Mouse (Mus musculus) cerebellum, adult 11 months (tissue): ENCODE measurements around the gene Gm6525.

ENCODE experiments used
- DNase-seq: peaks from one replicate; pipeline ENCODE4 v3.0.0; 2022

Gm6525 gene

DNA sequence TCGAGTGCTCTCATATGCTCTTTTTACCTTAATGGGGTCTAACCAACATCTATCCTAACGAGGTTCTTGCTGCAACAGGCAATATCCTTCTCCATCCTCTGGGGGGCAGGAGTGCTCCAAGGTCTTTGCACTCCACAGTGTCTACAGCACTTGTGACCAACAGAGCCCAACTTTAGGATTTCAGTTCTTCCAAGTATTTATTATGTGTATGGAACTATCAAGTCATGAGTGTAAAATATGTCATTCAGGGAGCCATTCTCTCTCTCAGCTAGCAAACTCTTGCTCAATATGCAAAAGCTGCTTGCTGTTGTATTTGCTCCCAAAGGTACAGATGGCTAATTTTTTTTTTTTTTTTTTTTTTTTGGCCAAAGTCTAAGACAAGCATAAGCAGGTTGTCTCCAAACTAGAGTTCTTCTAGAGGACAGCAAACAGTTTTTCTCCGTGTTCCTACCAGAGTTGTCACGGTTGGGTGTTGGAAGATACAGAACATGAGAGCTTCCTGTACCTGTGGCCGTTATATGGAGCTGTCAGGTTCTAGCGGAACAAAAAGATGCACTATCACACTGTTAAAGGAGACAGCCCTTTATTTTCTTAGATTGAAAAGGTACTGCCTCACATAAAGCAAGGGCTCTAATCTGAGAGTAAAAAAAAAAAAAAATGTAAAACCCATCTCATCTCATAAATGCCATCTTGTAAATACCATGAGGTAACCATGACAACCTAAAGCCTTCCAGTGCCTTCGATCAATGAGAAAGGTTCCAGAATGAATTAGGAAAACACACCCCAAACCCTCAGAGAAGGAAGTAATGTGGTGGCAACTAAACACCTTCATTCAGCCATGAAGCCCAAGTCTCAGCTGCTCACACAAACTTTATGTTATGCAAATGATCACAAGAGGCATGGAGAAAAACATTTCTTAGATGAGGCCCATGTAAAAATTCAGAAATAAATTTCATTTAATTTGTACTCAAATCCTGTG is 1.7 kb downstream of the Gm6525 start:
- peak; percentile 68 for DNase-seq

DNA sequence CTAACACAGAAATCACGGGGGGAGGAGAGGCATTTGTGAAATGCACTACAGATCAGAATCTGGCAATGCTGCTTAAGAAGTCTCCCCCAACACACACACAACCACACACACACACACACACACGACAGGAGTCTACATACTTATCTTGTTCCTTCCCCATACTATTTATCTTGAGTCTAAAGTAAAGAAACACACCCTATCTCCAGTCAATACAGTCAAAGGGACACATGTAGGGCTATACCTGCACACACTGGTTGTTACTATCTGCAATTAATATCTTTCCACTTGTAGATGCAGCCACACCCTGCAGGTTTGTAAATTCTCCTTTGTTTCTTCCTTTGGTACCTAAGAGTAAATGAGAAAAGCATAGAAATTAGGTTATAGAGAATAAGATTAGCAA is 3.9 kb downstream of the Gm6525 start:
- DNase-seq: no peak

DNA sequence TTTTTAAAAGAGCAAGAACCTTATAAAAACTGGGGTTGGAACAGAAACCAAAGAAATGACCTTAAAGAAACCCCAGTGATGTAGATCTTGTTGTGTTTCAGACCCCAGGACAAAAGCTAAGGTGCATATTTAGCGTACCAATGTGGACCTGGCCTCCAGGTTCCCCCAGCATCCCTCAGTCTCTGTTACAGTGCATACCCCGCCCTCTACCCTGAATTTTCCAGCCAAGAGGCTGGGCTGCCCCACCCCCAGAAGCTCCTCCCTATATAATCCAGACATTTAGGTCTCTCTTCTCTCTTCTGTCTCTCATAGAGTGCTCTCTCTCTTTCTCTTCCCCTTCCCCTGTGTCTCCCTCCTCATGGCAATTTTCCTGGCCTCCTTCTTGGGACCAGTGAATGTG is 6.4 kb downstream of the Gm6525 start:
- no peak for DNase-seq

- no peak for DNase-seq
These were observed 7.2 kb downstream of the Gm6525 start for GRCm38 (mm10) chr3:84181102-84181501.

GRCm38 (mm10) chr3:84181717-84182116 is 7.8 kb downstream of the Gm6525 start:
- DNase-seq: no peak

DNA sequence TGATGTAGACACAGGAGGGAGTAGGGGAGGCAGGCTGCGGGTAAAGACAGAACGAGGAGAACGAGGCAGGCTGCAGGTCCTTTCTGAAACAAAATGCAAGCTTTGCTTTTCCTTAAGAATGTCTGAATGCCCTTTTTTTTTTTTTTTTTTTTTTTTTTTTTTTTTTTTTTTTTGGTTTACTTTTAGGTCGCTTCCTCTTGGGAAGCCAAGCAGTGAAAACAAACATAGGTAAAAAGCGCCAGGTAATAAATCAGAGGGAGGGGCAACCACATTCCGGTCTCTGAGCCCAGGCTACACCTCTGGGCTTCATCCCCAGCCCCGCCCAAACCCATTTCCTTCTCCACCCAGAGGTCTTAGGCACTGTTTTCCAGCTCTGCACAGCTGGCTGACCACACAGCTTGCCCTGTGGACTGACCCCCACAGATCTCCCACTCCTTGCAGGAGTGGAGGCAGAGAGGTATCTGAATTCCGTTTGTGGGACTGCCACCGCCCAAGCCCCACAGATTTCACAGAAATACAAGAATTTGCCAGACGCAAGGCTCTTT is 15.8 kb downstream of the Gm6525 start:
- no peak for DNase-seq

GRCm38 (mm10) chr3:84190513-84191061 is 16.7 kb downstream of the Gm6525 start:
- no peak for DNase-seq

GRCm38 (mm10) chr3:84191141-84191881 is 17.4 kb downstream of the Gm6525 start:
- DNase-seq: no peak

GRCm38 (mm10) chr3:84193881-84194280 is 20.0 kb downstream of the Gm6525 start:
- DNase-seq: no peak

GRCm38 (mm10) chr3:84198229-84198628 is 24.3 kb downstream of the Gm6525 start:
- DNase-seq: no peak

- no peak for DNase-seq
These were observed 25.6 kb downstream of the Gm6525 start for GRCm38 (mm10) chr3:84199516-84199915.

DNA sequence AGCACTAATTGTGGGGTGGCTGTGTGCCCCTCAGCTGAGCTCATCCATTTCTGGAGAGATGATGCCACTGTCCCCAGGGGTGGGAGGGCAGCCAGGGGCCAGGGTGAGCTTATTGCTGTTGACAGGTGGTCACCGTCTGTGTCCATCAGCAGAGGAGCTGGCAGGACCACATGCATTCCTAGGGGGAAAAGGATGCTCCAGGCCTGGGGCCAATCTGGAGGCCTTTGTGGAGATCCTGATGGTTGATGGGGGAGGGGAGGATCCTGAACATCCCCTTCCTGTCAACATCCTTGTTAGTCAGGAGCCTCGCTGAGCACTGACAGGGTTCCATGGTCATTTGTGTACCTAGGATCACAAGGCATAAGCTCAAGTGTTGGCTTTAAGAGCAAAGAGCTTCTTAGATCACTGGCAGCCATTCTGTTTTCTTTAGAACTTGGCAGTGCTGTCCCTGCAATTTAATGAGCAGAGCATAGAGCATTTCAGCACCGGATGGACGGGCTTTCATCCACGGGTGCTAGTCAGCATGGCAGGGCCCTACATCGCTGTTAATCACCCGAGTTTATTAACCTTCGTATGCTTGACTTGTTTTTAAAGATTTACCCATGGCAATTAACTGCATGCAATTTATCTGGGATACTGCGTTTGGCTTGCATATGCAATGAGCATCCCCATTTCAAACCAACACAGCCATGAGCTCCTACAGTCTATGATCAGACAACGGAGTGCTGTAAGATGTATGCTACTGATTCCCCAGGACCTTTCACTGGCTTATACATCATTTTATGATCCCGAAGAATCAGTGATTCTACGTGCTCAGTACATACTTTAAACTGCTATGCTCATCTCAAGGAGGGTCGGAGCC is 26.9 kb downstream of the Gm6525 start:
- peak; percentile 95 for DNase-seq

DNA sequence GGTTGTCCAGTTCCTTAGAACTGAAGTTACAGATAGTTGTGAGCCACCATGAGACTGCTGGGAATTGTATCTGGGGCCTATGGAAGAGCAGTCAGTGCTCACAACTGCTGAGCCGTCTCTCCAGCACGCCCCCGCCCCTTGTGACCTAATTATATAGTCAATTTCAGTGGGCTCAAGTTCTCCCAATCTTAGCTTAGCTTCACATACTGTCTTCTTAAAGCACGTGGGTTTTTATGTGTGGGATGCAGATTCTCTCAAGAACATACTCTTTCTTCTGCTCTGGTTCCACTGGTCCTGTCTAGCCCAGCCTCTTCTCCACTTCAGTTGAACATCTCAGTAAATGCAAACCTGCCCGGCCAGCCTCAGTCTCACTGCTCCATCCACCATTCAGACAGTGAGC is 30.7 kb downstream of the Gm6525 start:
- no peak for DNase-seq

DNA sequence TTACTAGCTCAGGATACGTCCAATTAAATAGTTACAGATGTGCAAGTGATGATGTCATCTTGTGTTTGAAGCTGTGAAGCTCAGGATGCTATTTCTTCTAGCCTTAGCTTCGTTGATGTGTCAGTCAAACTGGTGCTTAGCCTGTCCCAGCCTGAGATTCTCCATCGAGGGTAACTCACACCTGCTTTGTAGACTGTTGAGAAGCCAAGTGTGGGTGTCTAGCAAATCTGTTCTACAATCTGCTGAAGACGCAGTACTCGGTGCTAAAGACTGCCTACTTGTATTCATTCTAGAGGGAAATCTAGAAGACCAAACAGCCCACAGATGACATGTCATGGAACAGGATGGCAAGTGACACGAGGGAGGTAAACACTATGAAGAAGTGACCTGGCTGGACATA is 31.7 kb downstream of the Gm6525 start:
- no peak for DNase-seq

GRCm38 (mm10) chr3:84206106-84206505 is 32.2 kb downstream of the Gm6525 start:
- DNase-seq: no peak

GRCm38 (mm10) chr3:84207366-84207765 is 33.5 kb downstream of the Gm6525 start:
- no peak for DNase-seq

- DNase-seq: no peak
These were observed 34.6 kb downstream of the Gm6525 start for GRCm38 (mm10) chr3:84208475-84208874.

DNA sequence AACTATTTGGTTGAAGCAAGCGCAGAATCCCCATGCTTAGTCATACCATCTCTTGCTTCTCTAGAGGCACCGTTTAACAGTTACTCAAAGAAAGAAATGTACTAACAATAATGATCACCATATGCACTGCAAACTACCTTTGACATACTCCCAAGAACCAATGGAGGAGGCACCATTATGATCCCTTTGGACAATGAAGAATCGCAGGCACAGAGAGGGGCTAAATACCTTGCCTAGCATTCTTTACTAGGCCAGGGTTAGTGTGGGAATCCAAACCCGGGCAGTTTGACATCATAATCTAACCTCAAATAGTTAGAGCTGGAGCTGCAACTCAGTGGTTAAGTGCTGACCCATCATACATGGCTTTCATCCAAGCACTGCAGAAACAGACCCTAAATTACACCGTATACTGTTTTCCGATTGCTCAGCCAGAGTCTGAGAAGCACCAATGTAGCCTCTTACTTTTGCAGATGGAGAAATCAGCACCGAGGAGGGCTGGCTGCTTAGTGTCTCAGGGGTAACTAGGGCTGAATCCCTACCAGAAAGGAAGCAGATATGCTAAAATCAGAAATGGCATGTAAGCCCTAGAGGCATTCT is 35.1 kb downstream of the Gm6525 start:
- no peak for DNase-seq

DNA sequence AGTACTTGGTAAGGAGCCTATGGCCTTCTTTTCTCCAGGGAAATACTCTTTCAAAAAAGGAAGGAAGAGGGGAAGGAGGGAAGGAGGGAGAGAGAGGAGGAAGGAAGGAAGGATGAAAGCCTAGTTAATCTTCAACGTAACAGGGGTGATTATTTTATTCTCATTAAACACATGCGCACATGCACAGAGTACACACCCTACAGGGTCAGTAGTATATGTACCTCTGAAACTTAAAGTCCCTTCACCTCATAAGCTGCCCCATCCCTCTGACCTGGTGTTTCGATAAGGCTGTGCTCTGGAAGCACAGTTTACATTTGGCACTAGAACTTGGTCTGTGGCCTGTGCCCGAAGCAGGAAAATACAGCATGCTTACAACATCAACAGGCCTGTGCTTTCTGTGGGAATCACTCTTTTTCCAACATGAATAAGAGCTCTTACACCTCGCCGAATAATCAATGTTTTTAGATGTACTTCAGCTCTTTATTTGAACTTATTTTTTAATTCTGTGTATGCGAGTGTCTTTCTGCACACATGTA is 37.5 kb downstream of the Gm6525 start:
- no peak for DNase-seq

GRCm38 (mm10) chr3:84214501-84214900 is 40.6 kb downstream of the Gm6525 start:
- DNase-seq: peak; percentile 67

- peak; percentile 87 for DNase-seq
These were observed 41.3 kb downstream of the Gm6525 start for GRCm38 (mm10) chr3:84215253-84215652.
